Mouse (Mus musculus) MEL (cell line): ENCODE measurements around the gene Col23a1. TPM values are rescaled to one million over a fixed set of nuclear protein-coding genes. Genes with fewer than 3 reads are reported as not detected.
A peak's percentile ranks its signal among the peaks of the same experiment; 100 is the strongest.

Source experiments
- DNase-seq: peaks from one replicate; pipeline ENCODE4 v3.0.0; 2011; ENCODE audit warnings: low read depth, low spot score
- H3K27ac ChIP-seq: 2 replicates; pipeline ENCODE4 v1.5.1; 2012; ENCODE audit warnings: low read depth, mild to moderate bottlenecking, control low read depth, low read length, moderate library complexity; ENCODE audit not compliant: control insufficient read depth
- H3K27me3 ChIP-seq, 2 experiments: fragments of 150-350 bp in 1 of 2; sonication (generic) in 1 of 2; 2 replicates each; pipeline ENCODE4 v1.6.1; 2012; ENCODE audit warnings: low read length in 2 of 2, mild to moderate bottlenecking in 2 of 2, improper control_type of control experiment in 1 of 2, moderate library complexity in 1 of 2; ENCODE audit not compliant: insufficient read depth in 2 of 2, control insufficient read depth in 1 of 2
- H3K36me3 ChIP-seq, 2 experiments: 2 replicates each; pipeline ENCODE4 v1.6.1; 2012 to 2014; ENCODE audit warnings: low read length in 2 of 2, improper control_type of control experiment in 1 of 2, inconsistent platforms in 1 of 2, mild to moderate bottlenecking in 1 of 2; ENCODE audit not compliant: insufficient read depth in 2 of 2, control insufficient read depth in 1 of 2
- H3K4me1 ChIP-seq, 2 experiments: fragments of 150-350 bp in 1 of 2; sonication (generic) in 1 of 2; 2 replicates each; pipeline ENCODE4 v1.6.1; 2012; ENCODE audit warnings: low read length in 2 of 2, improper control_type of control experiment in 1 of 2, mild to moderate bottlenecking in 1 of 2; ENCODE audit not compliant: insufficient read depth in 2 of 2, control insufficient read depth in 1 of 2
- H3K4me3 ChIP-seq, 2 experiments: fragments of 150-350 bp in 1 of 2; sonication (generic) in 1 of 2; 2 replicates each; pipeline ENCODE4 v1.5.1; 2012; ENCODE audit warnings: low read depth in 2 of 2, low read length in 2 of 2, mild to moderate bottlenecking in 2 of 2, moderate library complexity in 2 of 2, control low read depth in 1 of 2, improper control_type of control experiment in 1 of 2; ENCODE audit not compliant: control insufficient read depth in 1 of 2, insufficient read depth in 1 of 2
- H3K79me2 ChIP-seq: 2 replicates; pipeline ENCODE4 v1.6.1; 2012; ENCODE audit warnings: mild to moderate bottlenecking, low read length, moderate library complexity; ENCODE audit not compliant: control insufficient read depth, poor library complexity, insufficient read depth
- H3K9ac ChIP-seq: 2 replicates; pipeline ENCODE4 v1.6.1; 2012; ENCODE audit warnings: low read depth, mild to moderate bottlenecking, control low read depth, low read length, moderate library complexity; ENCODE audit not compliant: control insufficient read depth, poor library complexity, severe bottlenecking
- H3K9me3 ChIP-seq: fragments of 150-350 bp; sonication (generic); replicated peaks from 2 replicates; pipeline ENCODE4 v1.6.1; 2012; ENCODE audit warnings: mild to moderate bottlenecking, low read length, improper control_type of control experiment, moderate library complexity; ENCODE audit not compliant: insufficient read depth
- BHLHE40 ChIP-seq: IDR thresholded peaks from 2 replicates; pipeline ENCODE4 v1.6.1; 2012; ENCODE audit warnings: low read depth, mild to moderate bottlenecking, inconsistent platforms, low read length, improper control_type of control experiment, borderline replicate concordance
- ELF1 ChIP-seq: IDR thresholded peaks from 2 replicates; pipeline ENCODE4 v1.6.1; 2014; ENCODE audit warnings: low read depth, mild to moderate bottlenecking, inconsistent platforms, low read length, improper control_type of control experiment, moderate library complexity
- EP300 ChIP-seq, 2 experiments: IDR thresholded peaks; 2 replicates each; pipeline ENCODE4 v1.6.1; 2011; ENCODE audit warnings: improper control_type of control experiment in 2 of 2, low read length in 2 of 2, low read depth in 1 of 2, mild to moderate bottlenecking in 1 of 2
- ETS1 ChIP-seq: IDR thresholded peaks from 2 replicates; pipeline ENCODE4 v1.6.1; 2012; ENCODE audit warnings: low read depth, mild to moderate bottlenecking, inconsistent platforms, low read length, improper control_type of control experiment, moderate library complexity
- GABPA ChIP-seq: IDR thresholded peaks from 2 replicates; pipeline ENCODE4 v1.6.1; 2012; ENCODE audit warnings: low read depth, mild to moderate bottlenecking, inconsistent platforms, low read length, improper control_type of control experiment, moderate library complexity
- GATA1 ChIP-seq: IDR thresholded peaks from 2 replicates; pipeline ENCODE4 v1.6.1; 2011; ENCODE audit warnings: low read depth, low read length, improper control_type of control experiment
- HCFC1 ChIP-seq: IDR thresholded peaks from 2 replicates; pipeline ENCODE4 v1.6.1; 2012; ENCODE audit warnings: low read depth, mild to moderate bottlenecking, inconsistent platforms, low read length, improper control_type of control experiment, moderate library complexity
- JUND ChIP-seq: IDR thresholded peaks from 2 replicates; pipeline ENCODE4 v1.6.1; 2011; ENCODE audit warnings: low read depth, mild to moderate bottlenecking, improper control_type of control experiment, low read length
- MAFK ChIP-seq: IDR thresholded peaks from 2 replicates; pipeline ENCODE4 v1.6.1; 2011; ENCODE audit warnings: low read depth, mild to moderate bottlenecking, low read length, improper control_type of control experiment, borderline replicate concordance
- MAX ChIP-seq: IDR thresholded peaks from 2 replicates; pipeline ENCODE4 v1.6.1; 2011; ENCODE audit warnings: low read length, improper control_type of control experiment
- MAZ ChIP-seq: IDR thresholded peaks from 2 replicates; pipeline ENCODE4 v1.6.1; 2012; ENCODE audit warnings: low read depth, mild to moderate bottlenecking, inconsistent platforms, low read length, improper control_type of control experiment
- MYB ChIP-seq: IDR thresholded peaks from 2 replicates; pipeline ENCODE4 v1.6.1; 2011; ENCODE audit warnings: mild to moderate bottlenecking, low read depth, low read length, improper control_type of control experiment
- POLR2A ChIP-seq, 2 experiments: IDR thresholded peaks; 2 replicates each; pipeline ENCODE4 v1.6.1; 2011 to 2012; ENCODE audit warnings: low read length in 2 of 2, mild to moderate bottlenecking in 2 of 2, control low read depth in 1 of 2, improper control_type of control experiment in 1 of 2, low read depth in 1 of 2, moderate library complexity in 1 of 2; ENCODE audit not compliant: control insufficient read depth in 1 of 2, insufficient read depth in 1 of 2, poor library complexity in 1 of 2
- POLR2AphosphoS2 ChIP-seq: IDR thresholded peaks from 2 replicates; pipeline ENCODE4 v1.6.1; 2011; ENCODE audit warnings: low read length, improper control_type of control experiment
- POLR2AphosphoS5 ChIP-seq: IDR thresholded peaks from 2 replicates; pipeline ENCODE4 v1.6.1; 2012; ENCODE audit warnings: low read depth, borderline replicate concordance, mild to moderate bottlenecking, inconsistent platforms, low read length, moderate library complexity, mixed read lengths
- RCOR1 ChIP-seq: IDR thresholded peaks from 2 replicates; pipeline ENCODE4 v1.6.1; 2012; ENCODE audit warnings: low read depth, mild to moderate bottlenecking, inconsistent platforms, low read length, improper control_type of control experiment
- SIN3A ChIP-seq: IDR thresholded peaks from 2 replicates; pipeline ENCODE4 v1.6.1; 2012; ENCODE audit warnings: low read length, improper control_type of control experiment, inconsistent platforms
- SMC3 ChIP-seq: IDR thresholded peaks from 2 replicates; pipeline ENCODE4 v1.6.1; 2011; ENCODE audit warnings: low read depth, low read length, improper control_type of control experiment
- TAL1 ChIP-seq: IDR thresholded peaks from 2 replicates; pipeline ENCODE4 v1.6.1; 2012; ENCODE audit warnings: mild to moderate bottlenecking, inconsistent platforms, low read length, moderate library complexity, mixed read lengths
- TBP ChIP-seq: IDR thresholded peaks from 2 replicates; pipeline ENCODE4 v1.8.0; 2011; ENCODE audit warnings: low read depth, low read length, improper control_type of control experiment
- TCF12 ChIP-seq: IDR thresholded peaks from 2 replicates; pipeline ENCODE4 v1.6.1; 2014; ENCODE audit warnings: low read depth, mild to moderate bottlenecking, inconsistent platforms, low read length, improper control_type of control experiment, moderate library complexity
- UBTF ChIP-seq: IDR thresholded peaks from 2 replicates; pipeline ENCODE4 v1.6.1; 2012; ENCODE audit warnings: low read depth, mild to moderate bottlenecking, inconsistent platforms, low read length, improper control_type of control experiment, moderate library complexity, borderline replicate concordance; ENCODE audit not compliant: insufficient read depth
- ZC3H11A ChIP-seq: IDR thresholded peaks from 2 replicates; pipeline ENCODE4 v1.6.1; 2012; ENCODE audit warnings: low read depth, mild to moderate bottlenecking, inconsistent platforms, low read length, improper control_type of control experiment
- ZMIZ1 ChIP-seq: IDR thresholded peaks from 2 replicates; pipeline ENCODE4 v1.6.1; 2012; ENCODE audit warnings: low read depth, mild to moderate bottlenecking, inconsistent platforms, low read length, improper control_type of control experiment, moderate library complexity
- ZNF384 ChIP-seq: IDR thresholded peaks from 2 replicates; pipeline ENCODE4 v1.6.1; 2012; ENCODE audit warnings: low read depth, mild to moderate bottlenecking, inconsistent platforms, low read length, improper control_type of control experiment
- polyA plus RNA-seq, 2 experiments: library from polyadenylated mRNA; stranded (reverse) in 1 of 2; unstranded in 1 of 2; fragments of >175 nt in 1 of 2; fragments of >200 nt in 1 of 2; gene quantifications; 2 replicates each; pipeline versions ENCODE4 v1.2.1 to v1.2.4; 2012; ENCODE audit warnings: low replicate concordance in 2 of 2, low read depth in 1 of 2; ENCODE audit not compliant: insufficient read length in 2 of 2, insufficient read depth in 1 of 2, missing spikeins in 1 of 2
- total RNA-seq: library from RNA; depleted of rRNA; stranded (reverse); fragments of 300-350 nt; gene quantifications from 2 replicates; pipeline ENCODE4 v1.2.3, GENCODE M21; 2012

Col23a1 gene
- total and polyA plus RNA-seq, 3 experiments: under 0.01 to 0.03 TPM; not detected in 1

DNA sequence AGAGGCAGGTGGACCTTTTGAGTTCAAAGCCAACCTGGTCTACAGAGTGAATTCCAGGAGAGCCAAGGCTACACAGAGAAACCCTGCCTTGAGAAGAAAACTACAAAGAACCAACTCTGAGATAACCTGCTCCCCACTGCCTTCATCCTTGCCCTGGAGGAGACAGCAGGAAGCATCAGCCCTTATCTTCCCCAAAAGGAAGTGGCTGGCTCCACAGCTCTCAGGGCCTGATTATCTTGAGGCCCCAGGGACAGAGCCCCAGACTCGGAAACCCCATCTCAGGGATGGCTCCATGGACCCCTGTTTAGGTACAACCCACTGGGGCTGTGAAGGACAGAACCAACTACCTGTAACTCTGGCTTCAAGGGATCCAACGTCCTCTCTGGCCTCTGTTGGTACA lies 254.7 kb downstream of the Col23a1 start:
- no peaks in the 10 kb centered on the region for H3K79me2 ChIP-seq
- no peak overlapping the region for H3K4me3 ChIP-seq
- no peaks in the 10 kb centered on the region for H3K9me3 ChIP-seq
- peaks cover 0 to 27% of the 10 kb centered on the region in 2 experiments; a peak in 2 of 4 replicates for H3K36me3 ChIP-seq
- H3K27me3 ChIP-seq: no peaks in the 10 kb centered on the region
- no peak overlapping the region for H3K9ac ChIP-seq
- peak; percentile 90 for DNase-seq
- peaks cover 8 to 38% of the 10 kb centered on the region in 2 experiments for H3K4me1 ChIP-seq
- peak overlapping the region; percentile 66 for H3K27ac ChIP-seq
- peak; percentile 96 to 97 for TF ChIP-seq EP300 (IDR thresholded peaks at IDR 0.05; ENCODE audit: low read depth in 1 of 2, low read length in 2 of 2)
- peak; percentile 80 for TF ChIP-seq ETS1
- no peak for TF ChIP-seq POLR2AphosphoS5
- no peak for TF ChIP-seq MAX
- TF ChIP-seq SIN3A: peak; percentile 55
- peak; percentile 73; the same call in 1 of the 2 replicates for TF ChIP-seq MAZ
- TF ChIP-seq TAL1: peak; percentile 94
- TF ChIP-seq TBP: peak; percentile 81
- peak; percentile 98 for TF ChIP-seq GATA1
- peak; percentile 51; the same call in 1 of the 2 replicates for TF ChIP-seq HCFC1
- TF ChIP-seq GABPA: no peak
- TF ChIP-seq ZNF384: no peak
- peak; percentile 98 for TF ChIP-seq TCF12
- TF ChIP-seq RCOR1: peak; percentile 96
- peak; percentile 17; the same call in 1 of the 2 replicates for TF ChIP-seq MAFK
- peak in 1 of 2 experiments; percentile 21; a peak in 1 of 4 replicates for TF ChIP-seq POLR2A (IDR thresholded peaks at IDR 0.05; ENCODE audit: control insufficient read depth in 1 of 2, insufficient read depth in 1 of 2, low read depth in 1 of 2, low read length in 2 of 2, poor library complexity in 1 of 2)
- no peak for TF ChIP-seq SMC3
- no peak for TF ChIP-seq BHLHE40
- TF ChIP-seq ZMIZ1: no peak
- TF ChIP-seq MYB: no peak
- TF ChIP-seq JUND: 0 out of 2 replicates have a peak, but pooled peaks have one; percentile 24
- TF ChIP-seq ZC3H11A: no peak
- 0 out of 2 replicates have a peak, but pooled peaks have one; percentile 93 for TF ChIP-seq UBTF
- TF ChIP-seq ELF1: 0 out of 2 replicates have a peak, but pooled peaks have one; percentile 34
- TF ChIP-seq POLR2AphosphoS2: no peak
